Mouse (Mus musculus) CH12.LX (cell line): Measurements from ENCODE around the gene Dnajc6. TPM values are rescaled to one million over a fixed set of nuclear protein-coding genes. Genes with fewer than 3 reads are reported as not detected.

Experiments
- DNase-seq: peaks from one replicate; pipeline ENCODE4 v3.0.0-alpha.2; 2013; ENCODE audit errors: extremely low read depth
- H3K27ac ChIP-seq: 2 replicates; pipeline ENCODE4 v1.5.1; 2012; ENCODE audit warnings: low read depth, mild to moderate bottlenecking, control low read depth, moderate library complexity; ENCODE audit not compliant: insufficient read depth
- H3K27me3 ChIP-seq: replicated peaks from 2 replicates; pipeline ENCODE3; 2012; ENCODE audit warnings: inconsistent platforms
- H3K36me3 ChIP-seq, 2 experiments: replicated peaks in 1 of 2; 2 replicates each; pipeline versions ENCODE3 to v1.6.1; 2012; ENCODE audit warnings: inconsistent platforms in 1 of 2, low read length in 1 of 2, mild to moderate bottlenecking in 1 of 2, mixed read lengths in 1 of 2, moderate library complexity in 1 of 2; ENCODE audit not compliant: control insufficient read depth in 1 of 2, insufficient read depth in 1 of 2
- H3K4me1 ChIP-seq, 2 experiments: 2 replicates each; pipeline ENCODE4 v1.6.1; 2012; ENCODE audit warnings: inconsistent platforms in 1 of 2, moderate library complexity in 1 of 2; ENCODE audit not compliant: insufficient read depth in 2 of 2, control insufficient read depth in 1 of 2
- H3K4me2 ChIP-seq: 2 replicates; pipeline ENCODE4 v1.6.1; 2012; ENCODE audit warnings: low read depth, mild to moderate bottlenecking, control low read depth; ENCODE audit not compliant: poor library complexity, insufficient read depth, severe bottlenecking
- H3K4me3 ChIP-seq, 3 experiments: fragments of 150-350 bp in 1 of 3; sonication (generic) in 1 of 3; replicated peaks in 1 of 3; 2 replicates each; pipeline versions ENCODE3 to v1.5.1; 2011 to 2012; ENCODE audit warnings: low read depth in 2 of 3, low read length in 2 of 3, mild to moderate bottlenecking in 2 of 3, moderate library complexity in 2 of 3, control low read depth in 1 of 3, improper control_type of control experiment in 1 of 3, inconsistent platforms in 1 of 3, mixed read lengths in 1 of 3; ENCODE audit not compliant: poor library complexity in 1 of 3
- H3K79me2 ChIP-seq: replicated peaks from 2 replicates; pipeline ENCODE4 v1.6.1; 2012; ENCODE audit warnings: mild to moderate bottlenecking, moderate library complexity; ENCODE audit not compliant: control insufficient read depth, poor library complexity, insufficient read depth, severe bottlenecking; ENCODE audit errors: extremely low read depth
- H3K9ac ChIP-seq: 2 replicates; pipeline ENCODE4 v1.6.1; 2012; ENCODE audit warnings: low read depth, mild to moderate bottlenecking, control low read depth, moderate library complexity; ENCODE audit not compliant: insufficient read depth
- H3K9me3 ChIP-seq: replicated peaks from 2 replicates; pipeline ENCODE3; 2012; ENCODE audit warnings: low read length, inconsistent platforms, mixed read lengths
- CHD2 ChIP-seq: IDR thresholded peaks from 2 replicates; pipeline ENCODE4 v1.6.1; 2011; ENCODE audit warnings: low read length, improper control_type of control experiment
- CTCF ChIP-seq, 2 experiments: IDR thresholded peaks in 1 of 2; conservative IDR thresholded peaks in 1 of 2; 2 replicates each; pipeline ENCODE4 v1.5.1; 2011 to 2012; ENCODE audit warnings: low read depth in 2 of 2, low read length in 2 of 2, improper control_type of control experiment in 1 of 2, inconsistent platforms in 1 of 2, mild to moderate bottlenecking in 1 of 2, moderate library complexity in 1 of 2
- E2F4 ChIP-seq: IDR thresholded peaks from 2 replicates; pipeline ENCODE4 v1.6.1; 2011; ENCODE audit warnings: low read depth, low read length, improper control_type of control experiment; ENCODE audit not compliant: insufficient replicate concordance
- EP300 ChIP-seq: IDR thresholded peaks from 2 replicates; pipeline ENCODE4 v1.6.1; 2011; ENCODE audit warnings: low read length, improper control_type of control experiment
- ETS1 ChIP-seq: conservative IDR thresholded peaks from 2 replicates; pipeline ENCODE4 v1.6.1; 2012; ENCODE audit warnings: low read depth, mild to moderate bottlenecking, inconsistent platforms, low read length, improper control_type of control experiment, moderate library complexity
- HCFC1 ChIP-seq: IDR thresholded peaks from 2 replicates; pipeline ENCODE4 v1.6.1; 2012; ENCODE audit warnings: low read depth, mild to moderate bottlenecking, inconsistent platforms, low read length, improper control_type of control experiment
- IRF4 ChIP-seq: IDR thresholded peaks from 2 replicates; pipeline ENCODE4 v1.6.1; 2014; ENCODE audit warnings: low read depth, mild to moderate bottlenecking, inconsistent platforms, low read length, improper control_type of control experiment
- JUND ChIP-seq: conservative IDR thresholded peaks from 2 replicates; pipeline ENCODE4 v1.6.1; 2011; ENCODE audit warnings: low read depth, low read length, improper control_type of control experiment
- KAT2A ChIP-seq: IDR thresholded peaks from 2 replicates; pipeline ENCODE4 v1.6.1; 2012; ENCODE audit warnings: low read length, improper control_type of control experiment, inconsistent platforms; ENCODE audit not compliant: insufficient replicate concordance
- MAFK ChIP-seq: IDR thresholded peaks from 2 replicates; pipeline ENCODE4 v1.6.1; 2011; ENCODE audit warnings: low read length, improper control_type of control experiment; ENCODE audit not compliant: insufficient replicate concordance
- MAX ChIP-seq: IDR thresholded peaks from 2 replicates; pipeline ENCODE4 v1.6.1; 2011; ENCODE audit warnings: low read length, improper control_type of control experiment
- MAZ ChIP-seq: IDR thresholded peaks from 2 replicates; pipeline ENCODE4 v1.6.1; 2012; ENCODE audit warnings: low read depth, mild to moderate bottlenecking, inconsistent platforms, low read length, improper control_type of control experiment, moderate library complexity
- MEF2A ChIP-seq: IDR thresholded peaks from 2 replicates; pipeline ENCODE4 v1.6.1; 2014; ENCODE audit warnings: low read depth, mild to moderate bottlenecking, inconsistent platforms, low read length, improper control_type of control experiment, borderline replicate concordance
- MXI1 ChIP-seq: IDR thresholded peaks from 2 replicates; pipeline ENCODE4 v1.6.1; 2011; ENCODE audit warnings: mild to moderate bottlenecking, low read depth, low read length, improper control_type of control experiment
- MYC ChIP-seq: IDR thresholded peaks from 2 replicates; pipeline ENCODE4 v1.6.1; 2011; ENCODE audit warnings: low read depth, mild to moderate bottlenecking, improper control_type of control experiment, low read length
- NELFE ChIP-seq: IDR thresholded peaks from 2 replicates; pipeline ENCODE4 v1.6.1; 2011; ENCODE audit warnings: low read depth, low read length, improper control_type of control experiment
- NRF1 ChIP-seq: IDR thresholded peaks from 2 replicates; pipeline ENCODE4 v1.6.1; 2014; ENCODE audit warnings: low read depth, mild to moderate bottlenecking, inconsistent platforms, low read length, improper control_type of control experiment, moderate library complexity
- POLR2A ChIP-seq: IDR thresholded peaks from 2 replicates; pipeline ENCODE4 v1.6.1; 2011; ENCODE audit warnings: low read depth, mild to moderate bottlenecking, improper control_type of control experiment, low read length
- POLR2AphosphoS2 ChIP-seq: IDR thresholded peaks from 2 replicates; pipeline ENCODE4 v1.6.1; 2011; ENCODE audit warnings: low read depth, low read length, improper control_type of control experiment
- RAD21 ChIP-seq: IDR thresholded peaks from 2 replicates; pipeline ENCODE4 v1.6.1; 2011; ENCODE audit warnings: low read depth, mild to moderate bottlenecking, low read length, improper control_type of control experiment, moderate library complexity
- RCOR1 ChIP-seq: conservative IDR thresholded peaks from 2 replicates; pipeline ENCODE4 v1.6.1; 2012; ENCODE audit warnings: low read depth, mild to moderate bottlenecking, inconsistent platforms, low read length, improper control_type of control experiment
- SIN3A ChIP-seq: IDR thresholded peaks from 2 replicates; pipeline ENCODE4 v1.6.1; 2012; ENCODE audit warnings: low read length, improper control_type of control experiment, inconsistent platforms
- UBTF ChIP-seq: IDR thresholded peaks from 2 replicates; pipeline ENCODE4 v1.6.1; 2012; ENCODE audit warnings: low read depth, mild to moderate bottlenecking, inconsistent platforms, low read length, improper control_type of control experiment, moderate library complexity
- USF1 ChIP-seq: IDR thresholded peaks from 2 replicates; pipeline ENCODE4 v1.6.1; 2014; ENCODE audit warnings: low read depth, mild to moderate bottlenecking, inconsistent platforms, low read length, improper control_type of control experiment
- USF2 ChIP-seq: conservative IDR thresholded peaks from 2 replicates; pipeline ENCODE4 v1.6.1; 2011; ENCODE audit warnings: low read depth, low read length, improper control_type of control experiment
- ZC3H11A ChIP-seq: IDR thresholded peaks from 2 replicates; pipeline ENCODE4 v1.6.1; 2012; ENCODE audit warnings: low read depth, mild to moderate bottlenecking, inconsistent platforms, low read length, improper control_type of control experiment
- ZMIZ1 ChIP-seq: IDR thresholded peaks from 2 replicates; pipeline ENCODE4 v1.6.1; 2012; ENCODE audit warnings: low read depth, mild to moderate bottlenecking, inconsistent platforms, low read length, improper control_type of control experiment
- ZNF384 ChIP-seq: IDR thresholded peaks from 2 replicates; pipeline ENCODE4 v1.6.1; 2012; ENCODE audit warnings: low read depth, low read length, improper control_type of control experiment, inconsistent platforms
- dilution Hi-C: fragments of 300-500 bp; cut with MboI; formaldehyde crosslinking; loops from 2 replicates; pipeline ENCODE4 v1.14.3; 2020; ENCODE audit warnings: low sequenced_read_pairs; ENCODE audit not compliant: extremely low pct_unique_long_range_greater_than_20kb, extremely low pct_ligation_motif_present
- in situ Hi-C: fragments of 300-500 bp; cut with MboI; formaldehyde crosslinking; loops from 3 replicates; pipeline ENCODE4 v1.14.3; 2019; ENCODE audit warnings: low sequenced_read_pairs, low pct_ligation_motif_present, low pct_unique_long_range_greater_than_20kb, mixed read lengths
- polyA plus RNA-seq: library from polyadenylated mRNA; unstranded; fragments of >175 nt; gene quantifications from 2 replicates; pipeline ENCODE4 v1.2.1, GENCODE M21; 2012; ENCODE audit warnings: low read depth; ENCODE audit not compliant: insufficient read length
- total RNA-seq, 2 experiments: library from RNA; depleted of rRNA; stranded (reverse); fragments of 300-350 nt in 1 of 2; fragments of >200 nt in 1 of 2; gene quantifications; 2 replicates each; pipeline ENCODE4 v1.2.3; 2012 to 2014

Gene Dnajc6
- total and polyA plus RNA-seq, 3 experiments: not detected

GRCm38 (mm10) chr4:101510904-101511210, 14.4 kb downstream of the Dnajc6 start:
- Histone ChIP-seq H3K9me3 (no peaks in the 10 kb centered on the region), H3K27ac (no peak overlapping the region), H3K36me3 (no peaks in the 10 kb centered on the region), H3K4me3 (no peak overlapping the region), H3K27me3 (no peaks in the 10 kb centered on the region), H3K79me2 (no peaks in the 10 kb centered on the region), H3K9ac (no peak overlapping the region), H3K4me2 (no peak overlapping the region), H3K4me1 (no peaks in the 10 kb centered on the region)
- in situ Hi-C loops (no loop called here), dilution Hi-C loops (no loop called here)
- no peak for TF ChIP-seq ZC3H11A
- TF ChIP-seq POLR2AphosphoS2: no peak
- no peak for TF ChIP-seq E2F4
- no peak for TF ChIP-seq RAD21
- TF ChIP-seq JUND: no peak
- no peak for TF ChIP-seq SIN3A
- no peak for TF ChIP-seq MAZ
- TF ChIP-seq MAX: no peak
- TF ChIP-seq MYC: no peak
- no peak for TF ChIP-seq HCFC1
- no peak for TF ChIP-seq CHD2
- TF ChIP-seq UBTF: no peak
- TF ChIP-seq USF1: no peak
- no peak for DNase-seq

- no peak overlapping the region for H3K27ac ChIP-seq
- no peaks in the 10 kb centered on the region for H3K9me3 ChIP-seq
- H3K79me2 ChIP-seq: no peaks in the 10 kb centered on the region
- DNase-seq: no peak
- H3K9ac ChIP-seq: no peak overlapping the region
- in situ Hi-C loops: no loop called here
- H3K36me3 ChIP-seq: no peaks in the 10 kb centered on the region
- H3K4me1 ChIP-seq: no peaks in the 10 kb centered on the region
- dilution Hi-C loops: no loop called here
- H3K4me3 ChIP-seq: no peak overlapping the region
- TF ChIP-seq JUND (no peak), RCOR1 (no peak), ZMIZ1 (no peak), MAFK (no peak), EP300 (no peak), IRF4 (no peak), MAZ (no peak), ZC3H11A (no peak), ETS1 (no peak), MEF2A (no peak), KAT2A (no peak), ZNF384 (no peak), CHD2 (no peak), USF2 (no peak), RAD21 (no peak), NRF1 (no peak), NELFE (no peak), POLR2A (no peak), MXI1 (no peak), CTCF (conservative IDR thresholded peaks at IDR 0.05 in 1 of 2, IDR thresholded peaks at IDR 0.05 in 1 of 2; ENCODE audit: low read depth in 2 of 2, low read length in 2 of 2) (no peak)
- H3K4me2 ChIP-seq: no peak overlapping the region; the same call in 1 of the 2 replicates
- H3K27me3 ChIP-seq: no peaks in the 10 kb centered on the region
Measured at GRCm38 (mm10) chr4:101511768-101512521, 15.5 kb downstream of the Dnajc6 start.
